Mouse (Mus musculus) heart, postnatal 0 days (tissue): ENCODE data around the gene Duox1. TPM values are rescaled to one million over a fixed set of nuclear protein-coding genes. Genes with fewer than 3 reads are reported as not detected.

Source experiments
- ATAC-seq: fragments of 200-750 bp; cut with Nextera tagmentation; 2 replicates; pipeline ENCODE4 v1.8.0; 2017; ENCODE audit warnings: low read depth, moderate number of reproducible peaks, moderate library complexity; ENCODE audit not compliant: insufficient read depth
- DNase-seq: peaks from one replicate; pipeline ENCODE4 v3.0.0-alpha.2; 2016; ENCODE audit warnings: low spot score
- H3K27ac ChIP-seq: fragments of 300-500 bp; sonication (generic); 2 replicates; pipeline ENCODE4 v1.5.1; 2014; ENCODE audit warnings: low read depth, mild to moderate bottlenecking
- H3K27me3 ChIP-seq: fragments of 300-500 bp; sonication (generic); 2 replicates; pipeline ENCODE4 v1.6.1; 2014; ENCODE audit warnings: low read length, mixed read lengths; ENCODE audit not compliant: control insufficient read depth, insufficient read depth
- H3K36me3 ChIP-seq: fragments of 300-500 bp; sonication (generic); replicated peaks from 2 replicates; pipeline ENCODE4 v1.6.1; 2014; ENCODE audit warnings: low read length, mixed read lengths; ENCODE audit not compliant: control insufficient read depth, insufficient read depth
- H3K4me1 ChIP-seq: fragments of 300-500 bp; sonication (generic); 2 replicates; pipeline ENCODE4 v1.6.1; 2014; ENCODE audit warnings: antibody characterized with exemption; ENCODE audit not compliant: control insufficient read depth, insufficient read depth
- H3K4me2 ChIP-seq: fragments of 300-500 bp; sonication (generic); 2 replicates; pipeline ENCODE4 v1.6.1; 2014; ENCODE audit warnings: low read depth, mild to moderate bottlenecking, low read length, moderate library complexity
- H3K4me3 ChIP-seq: fragments of 300-500 bp; sonication (generic); 2 replicates; pipeline ENCODE4 v1.5.1; 2014; ENCODE audit warnings: low read depth, low read length
- H3K9ac ChIP-seq: fragments of 300-500 bp; sonication (generic); replicated peaks from 2 replicates; pipeline ENCODE4 v1.6.1; 2014; ENCODE audit warnings: low read depth, low read length, mixed read lengths
- H3K9me3 ChIP-seq: fragments of 300-500 bp; sonication (generic); replicated peaks from 2 replicates; pipeline ENCODE4 v1.6.1; 2016; ENCODE audit warnings: low read length; ENCODE audit not compliant: control insufficient read depth
- CTCF ChIP-seq: IDR thresholded peaks from 2 replicates; pipeline ENCODE4 v1.5.1; 2016; ENCODE audit warnings: antibody characterized with exemption, control low read depth, low read depth
- EP300 ChIP-seq: IDR thresholded peaks from 2 replicates; pipeline ENCODE4 v1.6.1; 2016; ENCODE audit warnings: antibody characterized with exemption, low read depth
- WGBS: fragments of 180-500 bp; shearing (Covaris S2); extraction: QIAGEN DNeasy Blood & Tissue Kit; methylation state at CpG from one replicate; pipeline ENCODE4 v1.1.7; 2014; 5-methylcytosine and 5-hydroxymethylcytosine counted together
- polyA plus RNA-seq: library from polyadenylated mRNA; unstranded; fragments of >200 nt; fragmentation: Nextera tagmentation; extraction: Ambion mirVana; gene quantifications from 2 replicates; pipeline ENCODE4 v1.2.1, GENCODE M21; 2015
- total RNA-seq: library from RNA; depleted of rRNA; stranded (reverse); fragments of >200 nt; gene quantifications from 2 replicates; pipeline ENCODE4 v1.2.3, GENCODE M21; 2014; ENCODE audit warnings: low replicate concordance

Gene Duox1
- total and polyA plus RNA-seq, 2 experiments from 2014 or later: not detected

- Histone ChIP-seq H3K9me3 (no peaks in the 10 kb centered on the region), H3K4me2 (no peak overlapping the region)
- whole genome bisulfite sequencing: 63% methylated on average over 5 of the region's 5 CpGs
These were observed 51.2 kb downstream of the Duox1 start for GRCm38 (mm10) chr2:122366706-122367105.

GRCm38 (mm10) chr2:122367181-122367580 is 51.7 kb downstream of the Duox1 start:
- peaks cover 11% of the 10 kb centered on the region; the same call in 1 of the 2 replicates for H3K4me1 ChIP-seq
- TF ChIP-seq EP300: no peak
- H3K27me3 ChIP-seq: no peaks in the 10 kb centered on the region
- H3K4me2 ChIP-seq: no peak overlapping the region
- 61% methylated on average over 4 of the region's 4 CpGs for WGBS
- no peak overlapping the region for H3K27ac ChIP-seq
- no peak overlapping the region; the same call in 1 of the 2 replicates for H3K4me3 ChIP-seq
- DNase-seq (no peak), ATAC-seq (no peak)
- no peaks in the 10 kb centered on the region for H3K9me3 ChIP-seq
- H3K36me3 ChIP-seq: peaks cover 4% of the 10 kb centered on the region; the same call in 1 of the 2 replicates
- H3K9ac ChIP-seq: no peak overlapping the region

More at GRCm38 (mm10) chr2:122366706-122367105, 51.2 kb downstream of the Duox1 start:
- DNase-seq: no peak
- Histone ChIP-seq H3K9ac (no peak overlapping the region), H3K4me1 (peaks cover 11% of the 10 kb centered on the region; the same call in 1 of the 2 replicates), H3K27ac (no peak overlapping the region), H3K27me3 (no peaks in the 10 kb centered on the region), H3K36me3 (peaks cover 4% of the 10 kb centered on the region; the same call in 1 of the 2 replicates), H3K4me3 (no peak overlapping the region)
- TF ChIP-seq EP300 (no peak), CTCF (no peak)
- no peak for ATAC-seq

- peaks cover 4% of the 10 kb centered on the region; the same call in 1 of the 2 replicates for H3K36me3 ChIP-seq
- H3K4me3 ChIP-seq: peak overlapping the region; percentile 94
- H3K27ac ChIP-seq: no peak overlapping the region
- peak overlapping the region; percentile 98 for H3K4me2 ChIP-seq
- H3K27me3 ChIP-seq: no peaks in the 10 kb centered on the region
- TF ChIP-seq CTCF (no peak), EP300 (no peak)
- no peak for DNase-seq
- H3K9me3 ChIP-seq: no peaks in the 10 kb centered on the region
- peak overlapping the region; percentile 91; the same call in 1 of the 2 replicates for H3K9ac ChIP-seq
- WGBS: 34% methylated on average over 4 of the region's 4 CpGs
- H3K4me1 ChIP-seq: peaks cover 11% of the 10 kb centered on the region; the same call in 1 of the 2 replicates
- no peak for ATAC-seq
These were observed 52.2 kb downstream of the Duox1 start for GRCm38 (mm10) chr2:122367701-122368080.

GRCm38 (mm10) chr2:122368081-122368971 is 52.9 kb downstream of the Duox1 start:
- no peaks in the 10 kb centered on the region for H3K27me3 ChIP-seq
- DNase-seq: no peak
- 3% methylated on average over 44 of the region's 55 CpGs for WGBS

GRCm38 (mm10) chr2:122368995-122369739 is 53.7 kb downstream of the Duox1 start, which contains the start of gene Shf:
Gene Shf, minus strand, starts transcription at chr2:122369162.
- ATAC-seq: peak; percentile 96
- WGBS: under 1% methylated on average over 25 of the region's 54 CpGs

More at GRCm38 (mm10) chr2:122368081-122368971, 52.9 kb downstream of the Duox1 start:
- no peak for TF ChIP-seq EP300
- peak overlapping the region; percentile 91 for H3K9ac ChIP-seq
- no peaks in the 10 kb centered on the region for H3K9me3 ChIP-seq
- peak overlapping the region; percentile 98 for H3K4me2 ChIP-seq
- peaks cover 4% of the 10 kb centered on the region; the same call in 1 of the 2 replicates for H3K36me3 ChIP-seq
- peaks cover 11% of the 10 kb centered on the region; the same call in 1 of the 2 replicates for H3K4me1 ChIP-seq
- peak overlapping the region; percentile 62 for H3K27ac ChIP-seq
- H3K4me3 ChIP-seq: peak overlapping the region; percentile 94
- peak; percentile 51 for ATAC-seq

More at GRCm38 (mm10) chr2:122368995-122369739, 53.7 kb downstream of the Duox1 start, which contains the start of gene Shf:
- Histone ChIP-seq H3K4me3 (peak within 1 kb of the TSS; percentile 94), H3K27me3 (no peaks in the 10 kb centered on the region), H3K27ac (peak within 1 kb of the TSS; percentile 62), H3K4me2 (peak within 1 kb of the TSS; percentile 98), H3K36me3 (no peaks in the 10 kb centered on the region), H3K9ac (peak within 1 kb of the TSS; percentile 91), H3K9me3 (no peaks in the 10 kb centered on the region), H3K4me1 (peaks cover 11% of the 10 kb centered on the region; the same call in 1 of the 2 replicates)
- peak; percentile 82 for DNase-seq
- no peak for TF ChIP-seq CTCF
- no peak for TF ChIP-seq EP300
